ENCODE assay signal across 20 mouse cellular contexts in genomic region chr4:59712955-59713354, GRCm38 (mm10).
DNase-seq lines count a peak whose midpoint lies in the region; ATAC-seq lines count a peak whose summit lies in the region.
"Had no signal": no experiment of that assay in that cellular context is flagged by ENCODE, and none has a peak within 500 bp of the region (broad histone marks: within the 10 kb centered on the region; RNA-seq: fewer than 3 reads in every experiment).

No protein-coding gene starts in this region.

- H3K9me3 ChIP-seq in limb, embryonic 11.5 days (ENCODE audit: control insufficient read depth, low read length), result no peaks in the 10 kb centered on the region
- no peaks in the 10 kb centered on the region for H3K9me3 ChIP-seq in limb, embryonic 10.5 days (replicated peaks)
- H3K9me3 ChIP-seq: embryonic facial prominence, embryonic 10.5 days; embryonic facial prominence, embryonic 12.5 days; forebrain, embryonic 10.5 days; forebrain, embryonic 12.5 days had no signal

- no peaks in the 10 kb centered on the region for H3K27me3 ChIP-seq in limb, embryonic 11.5 days (ENCODE audit: control insufficient read depth, insufficient read depth, low read length)
- H3K27me3 ChIP-seq in limb, embryonic 10.5 days (ENCODE audit: low read depth, poor library complexity, severe bottlenecking), result no peaks in the 10 kb centered on the region
- H3K27me3 ChIP-seq: embryonic facial prominence, embryonic 12.5 days; forebrain, embryonic 12.5 days had no signal

- H3K4me1 ChIP-seq in limb, embryonic 11.5 days (ENCODE audit: control insufficient read depth, insufficient read depth, low read length), result peaks cover 15% of the 10 kb centered on the region
- peaks cover 63% of the 10 kb centered on the region for H3K4me1 ChIP-seq in limb, embryonic 10.5 days

- H3K4me2 ChIP-seq in limb, embryonic 11.5 days (ENCODE audit: low read depth, severe bottlenecking), result no peak overlapping the region
- H3K4me2 ChIP-seq: embryonic facial prominence, embryonic 12.5 days; forebrain, embryonic 12.5 days had no signal

- no peak overlapping the region for H3K27ac ChIP-seq in limb, embryonic 11.5 days (replicated peaks; ENCODE audit: low read depth, low read length)
- no peak overlapping the region for H3K27ac ChIP-seq in limb, embryonic 10.5 days
- H3K27ac ChIP-seq: embryonic facial prominence, embryonic 10.5 days; embryonic facial prominence, embryonic 12.5 days; forebrain, embryonic 10.5 days; forebrain, embryonic 12.5 days had no signal

- no peak for ATAC-seq in limb, embryonic 11.5 days (ENCODE audit: insufficient number of reproducible peaks, low FRiP score, low TSS enrichment, low read depth)
- ATAC-seq in erythroid progenitor cell, adult 5-6 weeks (replicated peaks; ENCODE audit: low FRiP score, poor library complexity, severe bottlenecking), result no peak
- ATAC-seq: activated CD4-positive, CD25-positive, alpha-beta regulatory T cell, adult 4 months; forebrain, embryonic 14.5 days; forebrain, embryonic 16.5 days had no signal

- WGBS in limb, embryonic 11.5 days, result 20% methylated on average over 2 of the region's 2 CpGs
- WGBS in limb, embryonic 10.5 days, result 32% methylated on average over 2 of the region's 2 CpGs

- no peaks in the 10 kb centered on the region for H3K36me3 ChIP-seq in limb, embryonic 11.5 days (ENCODE audit: control insufficient read depth, insufficient read depth, low read length)
- H3K36me3 ChIP-seq in limb, embryonic 10.5 days, result peaks cover 3% of the 10 kb centered on the region; the same call in 1 of the 2 replicates
- H3K36me3 ChIP-seq: embryonic facial prominence, embryonic 12.5 days; forebrain, embryonic 12.5 days had no signal

- no peak overlapping the region for H3K9ac ChIP-seq in limb, embryonic 11.5 days (ENCODE audit: low read length)
- H3K9ac ChIP-seq: embryonic facial prominence, embryonic 12.5 days; forebrain, embryonic 12.5 days had no signal

- H3K4me3 ChIP-seq in limb, embryonic 11.5 days (ENCODE audit: low read depth, low read length), result no peak overlapping the region
- no peak overlapping the region for H3K4me3 ChIP-seq in limb, embryonic 10.5 days
- H3K4me3 ChIP-seq: embryonic facial prominence, embryonic 10.5 days; embryonic facial prominence, embryonic 12.5 days; forebrain, embryonic 10.5 days; forebrain, embryonic 12.5 days had no signal

- peak; percentile 72 for DNase-seq in heart, adult 11 months
- no peak for DNase-seq in heart, adult 8-10 months (ENCODE audit: low spot score)
- DNase-seq in limb, embryonic 11.5 days (ENCODE audit: low spot score), result peak; percentile 24
- DNase-seq in limb, embryonic 10.5 days (ENCODE audit: low spot score), result no peak
- DNase-seq: adrenal gland, adult 8-10 months; adrenal gland, postnatal 14 days; adrenal gland, postnatal 36 days; cerebellum, adult 11 months; cerebellum, adult 18-20 months; cerebellum, adult 8-10 months; cerebellum, postnatal 10 days; cerebellum, postnatal 25 days had no signal

Comparison
In these comparisons a context has a peak if more than half of its experiments do, and no peak if none do; other contexts are left out.
1. DNase-seq: peak in heart, adult 11 months (single experiment) and limb, embryonic 11.5 days (single experiment); none in heart, adult 8-10 months (single experiment) and limb, embryonic 10.5 days (single experiment).